Mouse (Mus musculus) liver, postnatal 0 days (tissue): Measurements from ENCODE around the gene 9330182L06Rik.

Experiments used
- CTCF ChIP-seq: sonication (generic); IDR thresholded peaks from 2 replicates; pipeline ENCODE4 v1.5.1; 2016; ENCODE audit warnings: antibody characterized with exemption, low read depth
- EP300 ChIP-seq: IDR thresholded peaks from 2 replicates; pipeline ENCODE4 v1.6.1; 2016; ENCODE audit warnings: antibody characterized with exemption, low read depth, mild to moderate bottlenecking

DNA sequence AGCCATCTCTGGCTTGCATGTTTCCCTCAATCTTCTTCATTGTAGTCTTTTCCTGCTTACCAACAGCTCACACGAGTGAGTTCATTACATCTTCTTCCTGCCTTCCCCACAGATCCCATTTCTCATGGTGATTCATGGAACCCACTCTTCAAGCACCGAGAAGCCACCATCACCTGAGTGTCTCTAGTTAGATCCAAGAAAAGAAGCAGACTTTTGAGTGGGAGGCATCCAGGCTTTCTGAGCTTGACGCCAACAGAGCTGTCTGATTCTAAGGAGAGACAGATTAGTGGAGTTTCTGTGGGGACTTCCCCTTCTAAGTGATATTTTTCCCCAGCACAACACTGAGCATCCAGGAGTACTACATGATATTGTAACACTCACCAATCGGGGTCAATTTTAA is 259.6 kb downstream of the 9330182L06Rik start:
- TF ChIP-seq CTCF, result no peak
- TF ChIP-seq EP300, result no peak
